Mouse (Mus musculus) embryonic stem cell, embryonic (primary cell): ENCODE results near the gene Efcab9.

Experiments used
- CTCF ChIA-PET, 4 experiments: fragments of 300-600 bp in 2 of 4; fragments of 350-600 bp in 2 of 4; sonication (Branson Sonifier 250); formaldehyde crosslinking; loops; one replicate each; lab custom pipeline; 2022; ENCODE audit warnings: inconsistent platforms in 2 of 4; lab: Charles Lee
- POLR2A ChIA-PET, 4 experiments: fragments of 300-600 bp in 2 of 4; fragments of 350-600 bp in 2 of 4; sonication (Branson Sonifier 250); formaldehyde crosslinking; loops; one replicate each; lab custom pipeline; 2022; ENCODE audit warnings: antibody characterized with exemption in 4 of 4, inconsistent platforms in 1 of 4; lab: Charles Lee

The Efcab9 gene

DNA sequence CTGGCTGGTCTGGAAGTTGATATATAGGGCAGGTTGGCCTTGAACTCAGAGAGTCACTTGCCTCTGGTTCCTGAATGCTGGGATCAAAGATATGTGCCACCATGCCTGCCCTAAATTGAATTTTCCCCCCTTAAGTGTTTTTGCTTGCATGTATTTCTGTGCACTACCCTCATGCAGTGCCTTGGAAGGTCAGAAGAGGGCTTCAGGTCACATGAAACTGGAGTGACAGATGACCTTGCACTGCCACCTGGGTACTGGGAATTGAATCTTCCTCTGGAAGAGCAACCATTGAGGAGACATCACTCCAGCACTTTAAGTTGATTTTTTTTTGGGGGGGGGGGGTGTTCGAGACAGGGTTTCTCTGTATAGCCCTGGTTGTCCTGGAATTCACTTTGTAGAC lies 1.7 kb downstream of the Efcab9 start:
- ChIA-PET POLR2A (no interaction called here), CTCF (no interaction called here)

DNA sequence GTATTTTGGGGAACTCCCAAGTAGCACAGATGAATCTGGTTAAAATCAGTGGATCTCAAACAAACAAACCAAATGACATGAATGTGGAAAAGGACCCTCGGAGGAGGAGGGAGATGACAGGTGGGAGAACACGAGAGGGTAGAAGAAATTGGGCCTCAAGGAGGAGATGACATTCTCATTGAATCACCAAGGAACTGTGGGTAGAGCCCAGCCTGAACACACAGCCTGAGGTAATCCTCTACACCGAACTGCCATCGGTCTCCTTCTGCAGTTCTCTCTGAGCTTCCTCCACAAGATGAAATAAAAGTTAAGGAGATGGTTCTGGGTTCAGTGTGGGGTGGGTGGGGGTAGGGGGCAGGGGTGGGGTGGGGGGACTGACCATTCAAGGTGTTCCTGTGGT lies 4.9 kb downstream of the Efcab9 start:
- ChIA-PET POLR2A (interaction anchor here in 2 of 4 experiments (0.6 to 1.1 kb wide), 2 partner anchors 10 to 73 kb away, joined by 3 to 4 read pairs; no protein-coding TSS in a partner anchor), CTCF (no interaction called here)

DNA sequence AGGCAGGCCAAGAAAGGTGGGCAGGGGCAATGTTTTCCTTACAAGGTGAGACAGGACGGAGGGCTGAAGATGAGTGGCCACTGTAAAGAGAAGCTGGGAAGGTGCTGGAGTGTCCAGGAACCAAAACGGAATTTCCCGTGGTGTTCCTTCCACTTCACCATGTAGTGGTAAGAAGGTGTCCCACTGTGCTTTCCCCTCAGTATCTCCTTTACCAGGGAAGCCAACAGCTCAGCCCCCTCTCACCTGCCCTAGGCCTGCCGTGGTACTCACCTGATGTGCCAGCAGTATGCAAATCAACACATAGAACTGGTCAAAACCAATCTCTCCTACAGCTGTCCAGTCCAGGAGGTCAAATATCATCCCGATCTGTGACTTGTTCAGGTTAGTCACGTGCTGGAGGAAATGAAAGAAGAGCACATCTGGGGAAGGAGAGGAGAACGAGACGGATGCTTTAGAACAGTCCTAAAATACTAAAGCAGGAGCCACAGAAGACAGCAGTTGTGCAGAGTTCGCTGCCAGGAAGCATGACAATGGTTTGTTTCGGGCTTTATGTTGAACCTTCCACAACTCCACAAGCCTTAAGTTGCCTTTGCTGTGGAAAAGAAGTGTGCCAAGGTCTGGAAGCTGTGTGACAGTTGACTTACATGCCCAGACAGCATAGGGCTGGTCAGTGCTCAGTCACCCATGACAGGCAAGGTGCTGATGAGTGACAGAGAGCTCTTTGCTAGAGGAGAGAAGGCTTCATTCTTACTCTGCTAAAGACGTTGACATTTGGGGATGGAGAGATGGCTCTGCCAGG lies 7.6 kb downstream of the Efcab9 start:
- POLR2A ChIA-PET, result interaction anchor here in 3 of 4 experiments (0.6 to 2.5 kb wide), 6 partner anchors 8 to 56 kb away, joined by 3 to 8 read pairs (median 4); partner anchors contain the start of gene Stk10 (in 1 of the 3)
- CTCF ChIA-PET, result no interaction called here

DNA sequence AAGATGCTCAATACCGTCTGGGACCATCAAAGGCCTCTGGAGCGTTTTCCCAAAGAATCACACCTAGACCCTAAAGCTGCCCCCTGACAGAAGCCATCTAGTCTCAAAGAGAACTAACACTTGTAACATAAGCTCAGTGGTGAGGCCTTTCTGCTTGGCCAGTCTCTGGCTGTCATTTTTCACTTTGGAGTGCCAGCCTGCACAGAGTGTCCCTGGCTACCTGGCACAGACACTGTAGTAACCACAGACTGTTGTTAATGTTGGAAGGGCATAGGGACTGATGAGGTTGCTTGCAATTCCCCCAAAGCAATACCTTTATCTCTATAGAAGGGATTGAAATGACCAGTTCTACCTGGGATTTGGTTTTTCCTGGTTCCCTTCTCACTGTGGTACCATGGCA lies 10.6 kb downstream of the Efcab9 start:
- ChIA-PET POLR2A (interaction anchor here in 2 of 4 experiments (1.1 to 1.9 kb wide), 4 partner anchors 8 to 22 kb away, joined by 3 to 6 read pairs (median 4); partner anchors contain the start of gene Stk10 (in 2 of the 2)), CTCF (interaction anchor here in 1 of 4 experiments (0.7 kb wide), 1 partner anchor 180 kb away, joined by 3 read pairs; no protein-coding TSS in a partner anchor)

DNA sequence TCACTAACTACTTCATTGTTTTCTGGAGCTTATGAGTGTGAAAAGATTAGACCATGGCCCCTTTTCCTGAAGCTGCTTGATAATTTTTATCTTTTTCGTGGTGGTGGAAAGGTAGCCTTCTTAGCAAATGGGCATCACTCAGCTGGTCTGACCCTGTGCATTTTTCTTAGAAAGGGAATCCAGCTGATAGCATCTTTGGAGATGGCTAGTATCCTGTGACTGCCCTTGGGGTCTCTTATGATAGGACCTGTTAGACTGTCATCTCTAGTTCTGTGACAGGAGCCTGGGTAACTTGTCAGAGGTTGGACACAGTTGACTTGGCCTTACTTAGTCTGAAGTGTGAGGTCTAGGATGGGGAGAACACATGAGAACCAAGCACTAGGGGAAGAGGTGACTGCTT lies 12.5 kb downstream of the Efcab9 start:
- ChIA-PET CTCF (no interaction called here), POLR2A (interaction anchor here in 1 of 4 experiments (1.5 kb wide), 1 partner anchor 12 kb away, joined by 4 read pairs; the partner anchor contains the start of gene Efcab9)

DNA sequence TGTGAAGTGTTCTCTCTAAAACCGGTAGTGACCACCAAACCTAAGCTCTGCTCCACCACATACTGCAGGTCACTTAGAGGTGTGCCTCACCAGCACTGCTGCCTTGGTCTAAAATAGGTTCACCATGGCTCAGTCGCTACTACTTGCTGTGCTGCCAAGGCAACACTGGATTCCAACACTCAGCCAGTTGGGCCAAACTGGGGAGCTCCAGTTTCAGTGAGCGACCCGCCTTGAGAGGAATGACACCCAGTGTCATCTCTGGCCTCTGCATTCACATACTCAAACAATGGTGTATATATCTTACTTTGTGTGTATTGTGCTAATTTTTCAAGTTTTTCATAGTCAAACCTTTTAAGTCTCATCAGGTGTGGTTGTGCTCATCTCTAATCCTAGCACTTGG lies 13.1 kb downstream of the Efcab9 start:
- ChIA-PET CTCF (no interaction called here), POLR2A (interaction anchor here in 1 of 4 experiments (0.7 to 1.5 kb wide), 2 partner anchors 13 to 105 kb away, joined by 3 to 4 read pairs; partner anchors contain the start of gene Efcab9)

DNA sequence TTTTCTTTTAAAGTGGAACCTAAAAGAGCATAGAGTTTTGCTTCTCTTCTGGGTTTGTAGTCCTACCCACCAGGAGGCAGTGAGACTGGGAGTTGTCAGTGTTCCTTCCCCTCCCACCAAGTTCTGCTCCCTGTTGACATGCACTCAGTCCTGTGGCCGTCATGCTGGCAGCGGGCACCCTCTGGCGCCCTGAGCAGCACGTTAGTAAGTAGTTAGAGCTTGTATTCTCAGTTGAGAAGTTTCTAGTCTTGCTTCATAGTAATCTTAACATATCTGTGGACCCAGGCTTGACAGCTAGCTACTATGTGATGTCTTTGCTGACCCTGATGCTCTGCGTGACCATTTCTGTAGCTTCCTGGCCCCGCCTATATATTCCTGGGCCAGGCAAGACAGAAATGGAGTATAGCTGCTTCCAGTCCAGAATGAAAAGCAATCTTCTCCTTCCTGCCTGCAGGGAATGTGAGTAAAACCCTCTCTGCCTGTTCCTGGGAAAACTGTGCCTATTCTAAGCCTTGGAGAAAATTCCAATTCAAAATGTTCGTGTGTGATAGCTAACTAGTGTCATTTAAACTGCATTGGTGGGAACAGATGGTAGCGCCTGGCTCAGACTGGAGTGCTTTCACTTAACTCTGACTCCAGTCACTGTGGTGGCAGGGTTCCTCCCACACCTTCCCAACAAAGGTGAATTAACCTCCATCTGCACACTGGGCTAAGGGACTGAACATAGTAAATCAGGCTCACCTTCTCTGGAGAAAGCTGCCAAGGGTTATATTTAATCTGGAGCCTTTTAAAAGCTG lies 14.8 kb downstream of the Efcab9 start:
- CTCF ChIA-PET, result interaction anchor here in 2 of 4 experiments (0.9 to 1.1 kb wide), 2 partner anchors 75 to 335 kb away, joined by 3 read pairs; no protein-coding TSS in a partner anchor

DNA sequence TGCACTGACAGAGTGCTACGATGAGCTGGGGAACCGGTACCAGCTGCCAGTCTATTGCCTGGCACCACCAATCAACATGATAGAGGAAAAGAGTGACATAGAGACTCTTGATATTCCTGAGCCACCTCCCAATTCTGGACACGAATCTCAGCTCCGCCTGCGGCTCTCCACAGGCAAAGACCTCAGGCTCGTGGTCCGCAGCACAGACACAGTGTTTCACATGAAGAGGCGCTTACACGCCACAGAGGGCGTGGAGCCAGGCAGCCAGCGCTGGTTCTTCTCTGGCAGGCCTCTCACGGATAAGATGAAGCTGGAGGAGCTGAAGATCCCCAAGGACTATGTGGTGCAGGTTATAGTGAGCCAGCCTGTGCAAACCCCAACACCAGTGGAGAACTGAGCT lies 15.8 kb downstream of the Efcab9 start:
- CTCF ChIA-PET, result no interaction called here
- POLR2A ChIA-PET, result interaction anchor here in 2 of 4 experiments (0.6 to 1.8 kb wide), 6 partner anchors 8 to 99 kb away, joined by 3 to 9 read pairs (median 4); partner anchors contain the start of gene Stk10 (in 2 of the 2)

More for the DNA sequence above, 14.8 kb downstream of the Efcab9 start:
- POLR2A ChIA-PET, result interaction anchor here in 3 of 4 experiments (0.5 to 1.8 kb wide), 5 partner anchors 16 to 158 kb away, joined by 3 to 4 read pairs (median 3); partner anchors contain the start of gene Stk10 (in 1 of the 3)

DNA sequence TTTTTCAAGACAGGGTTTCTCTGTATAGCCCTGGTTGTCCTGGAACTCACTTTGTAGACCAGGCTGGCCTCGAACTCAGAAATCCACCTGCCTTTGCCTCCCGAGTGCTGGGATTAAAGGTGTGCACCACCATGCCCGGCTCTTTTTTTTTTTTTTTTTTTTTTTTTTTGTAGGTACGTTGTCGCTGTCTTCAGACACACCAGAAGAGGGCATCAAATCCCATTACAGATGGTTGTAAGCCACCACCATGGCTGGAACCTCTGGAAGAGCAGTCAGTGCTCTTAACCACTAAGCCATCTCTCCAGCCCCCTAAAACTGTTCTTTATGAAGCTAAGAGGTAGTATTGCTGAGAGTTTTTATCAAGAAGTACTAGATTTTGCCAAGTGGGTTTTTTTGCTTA lies 17.0 kb downstream of the Efcab9 start:
- POLR2A ChIA-PET, result interaction anchor here in 2 of 4 experiments (0.7 to 1.2 kb wide), 3 partner anchors 18 to 760 kb away, joined by 3 to 9 read pairs (median 4); partner anchors contain the start of gene Stk10 (in 1 of the 2)
- CTCF ChIA-PET, result interaction anchor here in 1 of 4 experiments (0.7 kb wide), 2 partner anchors 90 to 203 kb away, joined by 3 to 6 read pairs; no protein-coding TSS in a partner anchor

DNA sequence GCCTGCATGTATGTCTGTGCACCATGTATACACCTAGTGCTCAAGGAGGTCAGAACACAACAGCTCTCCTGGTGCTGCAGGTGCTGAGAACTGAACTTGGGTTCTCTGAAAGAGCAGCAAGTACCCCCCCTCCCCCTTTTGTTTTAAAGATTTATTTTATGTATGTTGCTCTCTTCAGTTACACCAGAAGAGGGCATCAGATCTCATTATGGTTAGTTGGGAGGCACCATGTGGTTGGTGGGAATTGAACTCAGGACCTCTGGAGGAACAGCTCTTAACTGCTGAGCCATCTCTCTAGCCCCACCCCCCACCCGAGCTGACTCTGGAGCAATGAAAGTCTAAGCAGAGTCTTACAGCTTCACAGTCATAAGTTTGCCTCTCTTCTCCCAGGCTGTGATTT lies 21.0 kb downstream of the Efcab9 start:
- CTCF ChIA-PET, result interaction anchor here in 3 of 4 experiments (0.6 to 1.2 kb wide), 6 partner anchors 8 to 642 kb away, joined by 3 to 4 read pairs (median 3); partner anchors contain the start of gene Hbq1b (in 1 of the 3)

DNA sequence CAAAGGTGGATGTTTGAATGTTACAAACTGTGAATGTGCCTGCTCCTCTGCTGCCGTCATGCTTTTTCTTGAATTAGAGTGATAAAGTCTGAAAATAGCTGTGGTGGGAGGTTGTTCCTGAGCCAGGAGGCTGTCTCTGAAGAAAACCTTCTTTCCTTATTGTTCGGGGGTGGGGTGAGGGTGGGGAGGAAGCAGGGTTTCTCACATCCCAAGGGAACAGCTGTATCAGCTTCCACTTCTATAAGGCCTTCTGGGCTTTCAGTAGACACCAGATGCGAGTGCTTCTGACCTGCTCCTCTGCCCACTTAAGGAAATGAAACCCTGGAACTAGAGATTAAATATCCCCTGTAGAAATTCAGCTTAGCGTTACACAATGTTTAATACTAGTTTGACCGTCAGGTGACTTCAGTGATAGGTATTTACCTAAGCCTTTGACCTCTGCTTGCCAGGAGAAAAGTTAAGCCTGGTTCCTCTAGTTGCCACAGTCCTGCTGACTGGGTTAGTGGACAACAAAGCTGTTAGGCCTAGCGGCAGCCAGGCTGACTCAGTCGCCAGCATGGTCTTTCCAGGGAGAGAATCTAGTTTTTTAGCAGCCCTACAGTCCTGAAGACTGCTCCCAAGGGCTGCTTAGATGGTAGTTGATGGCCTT lies 26.7 kb downstream of the Efcab9 start:
- POLR2A ChIA-PET, result interaction anchor here in 1 of 4 experiments (0.7 kb wide), 1 partner anchor 336 kb away, joined by 3 read pairs; no protein-coding TSS in a partner anchor
- CTCF ChIA-PET, result no interaction called here

More for the DNA sequence above, 21.0 kb downstream of the Efcab9 start:
- POLR2A ChIA-PET, result interaction anchor here in 2 of 4 experiments (0.6 to 2.5 kb wide), 3 partner anchors 12 to 73 kb away, joined by 3 to 7 read pairs (median 4); partner anchors contain the start of gene Stk10 (in 1 of the 2)

DNA sequence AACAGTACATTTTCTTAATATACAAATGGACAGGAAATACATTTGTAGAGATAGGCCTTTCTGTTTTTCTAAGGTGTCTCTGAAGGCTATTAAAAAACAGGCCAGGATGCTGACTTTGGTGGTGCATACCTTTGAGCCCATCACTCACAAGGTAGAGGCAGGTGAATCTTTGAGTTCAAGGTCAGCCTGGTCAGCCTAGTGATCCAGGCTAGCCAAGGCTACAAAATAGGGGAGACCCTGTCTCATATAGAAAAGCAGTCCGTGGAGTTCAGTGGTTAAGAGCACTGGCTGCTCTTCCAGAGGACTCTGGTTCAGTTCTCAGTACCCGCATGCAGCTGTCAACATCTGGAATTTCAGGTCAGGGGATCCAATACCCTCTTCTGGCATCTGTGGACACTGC lies 28.2 kb downstream of the Efcab9 start:
- POLR2A ChIA-PET, result no interaction called here
- CTCF ChIA-PET, result no interaction called here

DNA sequence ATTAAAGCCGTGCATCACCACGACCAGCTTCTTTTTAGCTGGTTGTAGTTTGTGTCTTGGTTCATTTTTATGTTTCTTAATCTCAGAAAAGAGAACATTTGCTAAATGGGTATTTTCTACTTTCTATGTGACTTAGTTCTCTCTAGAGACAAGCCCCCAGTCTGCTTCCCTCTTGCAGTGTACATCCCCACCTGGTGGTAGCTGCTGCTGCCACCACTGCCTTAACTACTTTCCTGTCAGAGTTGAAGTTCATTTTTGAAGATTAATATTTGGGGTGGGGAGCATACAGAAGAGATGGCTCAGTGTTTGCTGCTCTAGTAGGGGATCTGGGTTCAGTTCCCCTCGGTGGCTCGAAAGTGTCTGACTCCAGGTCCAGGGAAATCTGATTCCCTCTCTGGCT lies 31.9 kb downstream of the Efcab9 start:
- CTCF ChIA-PET, result no interaction called here
- POLR2A ChIA-PET, result no interaction called here

DNA sequence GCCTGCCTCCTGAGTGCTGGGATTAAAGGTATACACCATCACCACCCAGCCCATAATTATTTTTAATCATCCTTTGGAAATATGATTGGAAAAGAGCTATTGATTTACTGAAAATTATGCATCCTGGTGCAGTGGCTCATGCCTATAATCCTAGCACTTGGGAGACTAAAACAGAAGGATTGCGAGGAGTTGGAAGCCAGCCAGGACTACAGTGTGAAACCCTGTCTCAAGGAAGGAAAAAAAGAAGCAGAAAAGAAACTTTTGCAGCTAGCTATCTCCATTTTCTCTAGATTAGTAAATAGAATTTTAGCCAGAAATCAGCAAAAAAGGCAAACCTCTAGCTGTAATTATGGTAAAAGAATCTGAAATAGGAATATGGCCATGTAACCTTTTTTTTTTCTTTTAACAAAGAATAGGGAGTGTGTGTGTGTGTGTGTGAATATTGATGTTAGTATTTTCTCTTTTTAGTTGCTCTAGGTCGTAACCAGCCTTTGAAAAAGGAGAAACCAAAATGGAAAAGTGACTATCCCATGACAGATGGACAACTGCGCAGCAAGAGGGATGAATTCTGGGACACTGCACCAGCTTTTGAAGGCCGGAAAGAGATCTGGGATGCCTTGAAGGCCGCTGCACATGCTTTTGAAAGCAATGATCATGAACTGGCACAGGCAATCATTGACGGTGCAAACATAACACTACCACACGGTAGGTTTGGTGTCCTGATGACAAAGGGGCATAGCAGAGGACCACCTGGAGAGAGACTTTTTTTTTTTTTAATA lies 32.9 kb downstream of the Efcab9 start:
- POLR2A ChIA-PET, result interaction anchor here in 2 of 4 experiments (0.9 to 1.1 kb wide), 2 partner anchors 10 to 26 kb away, joined by 3 read pairs; no protein-coding TSS in a partner anchor
- CTCF ChIA-PET, result interaction anchor here in 1 of 4 experiments (1.0 kb wide), 1 partner anchor 12 kb away, joined by 3 read pairs; no protein-coding TSS in a partner anchor

DNA sequence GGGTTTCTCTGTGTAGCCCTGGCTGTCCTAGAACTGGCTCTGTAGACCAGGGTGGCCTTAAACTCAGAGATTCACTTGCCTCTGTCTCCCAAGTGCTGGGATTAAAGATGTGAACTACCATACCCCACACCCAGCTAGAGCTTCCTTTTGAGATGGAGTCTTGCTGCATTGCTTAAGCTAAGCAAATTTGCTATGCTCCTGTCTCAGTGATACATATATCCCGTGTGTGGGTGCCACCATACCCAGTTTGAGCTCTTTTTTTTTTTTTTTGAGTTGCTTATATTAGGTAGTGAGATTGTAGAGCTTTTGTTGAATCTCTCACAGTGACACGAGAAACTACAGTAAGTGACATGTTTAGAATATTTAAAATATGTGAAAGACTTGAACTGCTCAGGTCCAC lies 36.6 kb downstream of the Efcab9 start:
- ChIA-PET CTCF (no interaction called here), POLR2A (interaction anchor here in 1 of 4 experiments (0.7 kb wide), 1 partner anchor 162 kb away, joined by 4 read pairs; no protein-coding TSS in a partner anchor)

DNA sequence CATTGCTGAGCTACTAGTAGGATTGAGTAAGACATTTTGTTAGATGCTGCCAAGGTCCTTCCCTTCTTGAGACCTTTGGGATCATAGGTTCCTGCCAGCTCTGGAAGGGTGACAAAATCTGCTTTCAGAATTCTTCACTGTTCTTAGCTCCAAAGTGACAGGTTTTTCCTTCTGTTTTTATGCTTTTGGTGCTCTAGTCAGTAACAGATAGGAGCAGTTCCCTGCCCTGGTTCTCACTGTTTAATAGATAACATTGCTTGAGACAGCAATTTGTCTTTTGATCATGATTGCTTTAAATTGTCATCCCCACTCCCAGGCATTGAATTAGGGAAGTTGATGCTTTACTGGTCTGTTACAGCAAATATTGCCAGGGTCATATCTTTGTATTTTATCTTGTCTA lies 38.6 kb downstream of the Efcab9 start:
- ChIA-PET POLR2A (interaction anchor here in 1 of 4 experiments (0.7 kb wide), 1 partner anchor 52 kb away, joined by 3 read pairs; no protein-coding TSS in a partner anchor), CTCF (no interaction called here)

DNA sequence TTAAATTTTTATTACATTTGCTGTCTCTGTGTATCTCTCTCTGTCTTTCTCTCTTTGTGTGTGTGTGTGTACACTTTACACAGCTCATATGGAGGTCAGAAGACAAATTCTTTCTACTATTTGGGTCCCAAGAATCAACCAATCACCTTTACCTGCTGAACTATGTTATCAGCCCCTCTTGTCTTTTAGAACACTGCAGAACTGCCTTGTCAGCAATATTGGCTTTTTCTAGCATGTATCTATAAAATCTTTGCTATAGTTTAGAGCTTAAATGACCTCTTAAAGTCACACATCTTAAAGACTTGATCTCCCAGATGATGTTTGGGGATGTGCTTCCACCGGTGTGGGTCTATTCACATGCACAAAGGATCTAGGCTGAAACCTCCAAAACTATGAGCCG lies 40.8 kb downstream of the Efcab9 start:
- ChIA-PET POLR2A (no interaction called here), CTCF (interaction anchor here in 2 of 4 experiments (0.8 to 1.3 kb wide), 3 partner anchors 41 to 309 kb away, joined by 3 to 5 read pairs (median 3); no protein-coding TSS in a partner anchor)
